Mouse (Mus musculus) inflammation-experienced regulatory T-cells, adult 6 months (primary cell): ENCODE data around the gene Slc27a1. TPM values are rescaled to one million over a fixed set of nuclear protein-coding genes. Genes with fewer than 3 reads are reported as not detected.

ENCODE experiments used
- ATAC-seq: one replicate; pipeline ENCODE4 v1.8.0; 2017
- polyA plus RNA-seq, 3 experiments: library from polyadenylated mRNA; unstranded; fragments of 100-300 nt; shearing (Covaris generic); gene quantifications; one replicate each; pipeline ENCODE4 v1.2.1; 2017

Gene Slc27a1
- polyA plus RNA-seq, 3 experiments from 2014 or later: 4.5 to 8.6 (median 5.8) TPM

GRCm38 (mm10) chr8:71627265-71628099, 58.8 kb downstream of the Slc27a1 start:
- ATAC-seq: no peak

- ATAC-seq: no peak
Measured at GRCm38 (mm10) chr8:71628396-71629095, 59.9 kb downstream of the Slc27a1 start.

- peak; percentile 88 for ATAC-seq
Measured at GRCm38 (mm10) chr8:71629096-71629697, 60.5 kb downstream of the Slc27a1 start.

- no peak for ATAC-seq
Measured at GRCm38 (mm10) chr8:71629781-71630212, 61.1 kb downstream of the Slc27a1 start.

GRCm38 (mm10) chr8:71630761-71631160, 62.1 kb downstream of the Slc27a1 start:
- ATAC-seq: no peak

GRCm38 (mm10) chr8:71631897-71632296, 63.2 kb downstream of the Slc27a1 start:
- no peak for ATAC-seq

- no peak for ATAC-seq
Measured at GRCm38 (mm10) chr8:71633164-71633563, 64.5 kb downstream of the Slc27a1 start.

GRCm38 (mm10) chr8:71633981-71634667, 65.4 kb downstream of the Slc27a1 start:
- ATAC-seq: peak; percentile 50

Other genes starting within 250 kb of the Slc27a1 start
- 100 to 1,000 TPM; 185 to 341 (median 339) TPM for gene Use1, start 202.0 kb upstream of the Slc27a1 start, polyA plus RNA-seq
- gene Ocel1, start 197.6 kb upstream of the Slc27a1 start, polyA plus RNA-seq: 1 to 10 TPM; 3.3 to 4.7 (median 4.5) TPM
- gene Nr2f6, start 186.9 kb upstream of the Slc27a1 start, polyA plus RNA-seq: 1 to 10 TPM in 2 of 3 experiments, under 1 TPM in 1; 0.93 to 2.4 (median 1.1) TPM
- gene Ushbp1, start 173.1 kb upstream of the Slc27a1 start, polyA plus RNA-seq: under 1 TPM in 2 of 3 experiments, not detected in 1; 0.13 to 0.21 TPM
- 10 to 100 TPM; 52.0 to 70.5 (median 54.7) TPM for gene Babam1, start 172.0 kb upstream of the Slc27a1 start, polyA plus RNA-seq
- gene Ankle1, start 162.9 kb upstream of the Slc27a1 start, polyA plus RNA-seq: 1 to 10 TPM in 2 of 3 experiments, under 1 TPM in 1; 0.62 to 4.9 (median 1.2) TPM
- gene Abhd8, start 105.2 kb upstream of the Slc27a1 start, polyA plus RNA-seq: 10 to 100 TPM; 21.0 to 24.0 (median 23.1) TPM
- gene Mrpl34, start 103.9 kb upstream of the Slc27a1 start, polyA plus RNA-seq: 10 to 100 TPM; 68.3 to 83.2 (median 80.6) TPM
- 10 to 100 TPM; 24.3 to 40.4 (median 25.5) TPM for gene Dda1, start 99.7 kb upstream of the Slc27a1 start, polyA plus RNA-seq
- gene Ano8, start 82.9 kb upstream of the Slc27a1 start, polyA plus RNA-seq: under 1 TPM in 2 of 3 experiments, not detected in 1; 0.11 to 0.31 TPM
- 1 to 10 TPM; 2.6 to 6.5 (median 3.4) TPM for gene Gtpbp3, start 80.8 kb upstream of the Slc27a1 start, polyA plus RNA-seq
- gene Plvap, start 57.1 kb upstream of the Slc27a1 start, polyA plus RNA-seq: not detected
- gene Ccdc194, start 43.2 kb upstream of the Slc27a1 start, polyA plus RNA-seq: not detected
- gene Bst2, start 31.4 kb upstream of the Slc27a1 start, polyA plus RNA-seq: 10 to 100 TPM; 52.2 to 66.6 (median 61.8) TPM
- gene Mvb12a, start 26.0 kb upstream of the Slc27a1 start, polyA plus RNA-seq: 10 to 100 TPM; 38.1 to 75.7 (median 43.5) TPM
- 1 to 10 TPM in 1 of 3 experiments, under 1 TPM in 1, not detected in 1; 0.97 to 2.1 TPM for gene Tmem221, start 10.0 kb upstream of the Slc27a1 start, polyA plus RNA-seq
- gene Nxnl1, start 2.3 kb upstream of the Slc27a1 start, polyA plus RNA-seq: under 1 TPM in 1 of 3 experiments, not detected in 2; 0.13 TPM
- 10 to 100 TPM; 52.1 to 61.7 (median 60.1) TPM for gene Pgls, start 23.3 kb downstream of the Slc27a1 start, polyA plus RNA-seq
- 1 to 10 TPM; 1.5 to 2.0 (median 1.7) TPM for gene Fam129c, start 28.8 kb downstream of the Slc27a1 start, polyA plus RNA-seq
- gene Colgalt1, start 42.1 kb downstream of the Slc27a1 start, polyA plus RNA-seq: 10 to 100 TPM in 2 of 3 experiments, 1 to 10 TPM in 1; 8.7 to 14.8 (median 13.6) TPM
- gene Unc13a, start 102.9 kb downstream of the Slc27a1 start, polyA plus RNA-seq: under 1 TPM; 0.42 to 0.67 (median 0.54) TPM
- 10 to 100 TPM; 18.9 to 30.3 (median 22.5) TPM for gene Jak3, start 107.4 kb downstream of the Slc27a1 start, polyA plus RNA-seq
- 10 to 100 TPM; 11.7 to 25.4 (median 22.8) TPM for gene Insl3, start 120.3 kb downstream of the Slc27a1 start, polyA plus RNA-seq
- 1 to 10 TPM; 2.8 to 5.6 (median 4.3) TPM for gene B3gnt3, start 132.9 kb downstream of the Slc27a1 start, polyA plus RNA-seq
- gene Fcho1, start 156.8 kb downstream of the Slc27a1 start, polyA plus RNA-seq: 10 to 100 TPM; 37.6 to 66.4 (median 54.3) TPM